Mouse (Mus musculus): ENCODE data around the gene Urgcp.

The Urgcp gene

GRCm38 (mm10) chr11:5707530-5708353 lies 54.4 kb downstream of the Urgcp start:
- peak; percentile 83 to 92 for DNase-seq

- peak in 1 of 2 experiments; percentile 56 for DNase-seq
Measured at GRCm38 (mm10) chr11:5706874-5707529, 55.2 kb downstream of the Urgcp start.

GRCm38 (mm10) chr11:5705972-5706371 lies 56.2 kb downstream of the Urgcp start:
- DNase-seq, result no peak

- no peak for DNase-seq
Measured at GRCm38 (mm10) chr11:5703341-5703740, 58.8 kb downstream of the Urgcp start.

GRCm38 (mm10) chr11:5702957-5703332 lies 59.2 kb downstream of the Urgcp start:
- DNase-seq, result no peak

- DNase-seq, result no peak
Measured at GRCm38 (mm10) chr11:5702271-5702956, 59.8 kb downstream of the Urgcp start.

- no peak for DNase-seq
Measured at GRCm38 (mm10) chr11:5701821-5702220, 60.4 kb downstream of the Urgcp start.

- DNase-seq, result no peak
Measured at GRCm38 (mm10) chr11:5701300-5701699, 60.9 kb downstream of the Urgcp start.

- no peak for DNase-seq
Measured at GRCm38 (mm10) chr11:5700808-5701207, 61.4 kb downstream of the Urgcp start.

GRCm38 (mm10) chr11:5691775-5692174 lies 70.4 kb downstream of the Urgcp start:
- peak in 1 of 2 experiments; percentile 17 for DNase-seq

- DNase-seq, result no peak
Measured at GRCm38 (mm10) chr11:5684283-5684682, 77.9 kb downstream of the Urgcp start.

- no peak for DNase-seq
Measured at GRCm38 (mm10) chr11:5682541-5682940, 79.6 kb downstream of the Urgcp start.
